Mouse (Mus musculus) midbrain, embryonic 15.5 days (tissue): Measurements from ENCODE around the gene Hspa13. TPM values are rescaled to one million over a fixed set of nuclear protein-coding genes. Genes with fewer than 3 reads are reported as not detected.

Experiments
- ATAC-seq: fragments of 200-750 bp; cut with Nextera tagmentation; replicated peaks from 2 replicates; pipeline ENCODE4 v1.8.0; 2017; ENCODE audit warnings: moderate TSS enrichment
- H3K27ac ChIP-seq: fragments of 300-500 bp; sonication (generic); 2 replicates; pipeline ENCODE4 v1.5.1; 2015; ENCODE audit warnings: mild to moderate bottlenecking, inconsistent platforms
- H3K27me3 ChIP-seq: fragments of 300-500 bp; sonication (generic); replicated peaks from 2 replicates; pipeline ENCODE4 v1.6.1; 2015; ENCODE audit warnings: inconsistent platforms
- H3K36me3 ChIP-seq: fragments of 300-500 bp; sonication (generic); replicated peaks from 2 replicates; pipeline ENCODE4 v1.6.1; 2015; ENCODE audit warnings: inconsistent platforms
- H3K4me1 ChIP-seq: fragments of 300-500 bp; sonication (generic); 2 replicates; pipeline ENCODE4 v1.6.1; 2015; ENCODE audit warnings: inconsistent platforms
- H3K4me2 ChIP-seq: fragments of 300-500 bp; sonication (generic); 2 replicates; pipeline ENCODE4 v1.6.1; 2015; ENCODE audit warnings: inconsistent platforms, mild to moderate bottlenecking, moderate library complexity
- H3K4me3 ChIP-seq: fragments of 300-500 bp; sonication (generic); 2 replicates; pipeline ENCODE4 v1.5.1; 2015; ENCODE audit warnings: mild to moderate bottlenecking, inconsistent platforms
- H3K9ac ChIP-seq: fragments of 300-500 bp; sonication (generic); 2 replicates; pipeline ENCODE4 v1.6.1; 2015; ENCODE audit warnings: mild to moderate bottlenecking, inconsistent platforms
- H3K9me3 ChIP-seq: fragments of 300-500 bp; sonication (generic); 2 replicates; pipeline ENCODE4 v1.6.1; 2016; ENCODE audit warnings: inconsistent platforms
- WGBS: fragments of 180-500 bp; shearing (Covaris S2); methylation state at CpG from one replicate; pipeline ENCODE4 v1.1.7; 2015; ENCODE audit warnings: mixed read lengths; 5-methylcytosine and 5-hydroxymethylcytosine counted together
- polyA plus RNA-seq: library from polyadenylated mRNA; unstranded; fragments of >200 nt; fragmentation: Nextera tagmentation; extraction: Ambion mirVana; gene quantifications from 2 replicates; pipeline ENCODE4 v1.2.1, GENCODE M21; 2015

Hspa13 gene
- 38.8 and 42.6 TPM in 2 replicates for polyA plus RNA-seq

DNA sequence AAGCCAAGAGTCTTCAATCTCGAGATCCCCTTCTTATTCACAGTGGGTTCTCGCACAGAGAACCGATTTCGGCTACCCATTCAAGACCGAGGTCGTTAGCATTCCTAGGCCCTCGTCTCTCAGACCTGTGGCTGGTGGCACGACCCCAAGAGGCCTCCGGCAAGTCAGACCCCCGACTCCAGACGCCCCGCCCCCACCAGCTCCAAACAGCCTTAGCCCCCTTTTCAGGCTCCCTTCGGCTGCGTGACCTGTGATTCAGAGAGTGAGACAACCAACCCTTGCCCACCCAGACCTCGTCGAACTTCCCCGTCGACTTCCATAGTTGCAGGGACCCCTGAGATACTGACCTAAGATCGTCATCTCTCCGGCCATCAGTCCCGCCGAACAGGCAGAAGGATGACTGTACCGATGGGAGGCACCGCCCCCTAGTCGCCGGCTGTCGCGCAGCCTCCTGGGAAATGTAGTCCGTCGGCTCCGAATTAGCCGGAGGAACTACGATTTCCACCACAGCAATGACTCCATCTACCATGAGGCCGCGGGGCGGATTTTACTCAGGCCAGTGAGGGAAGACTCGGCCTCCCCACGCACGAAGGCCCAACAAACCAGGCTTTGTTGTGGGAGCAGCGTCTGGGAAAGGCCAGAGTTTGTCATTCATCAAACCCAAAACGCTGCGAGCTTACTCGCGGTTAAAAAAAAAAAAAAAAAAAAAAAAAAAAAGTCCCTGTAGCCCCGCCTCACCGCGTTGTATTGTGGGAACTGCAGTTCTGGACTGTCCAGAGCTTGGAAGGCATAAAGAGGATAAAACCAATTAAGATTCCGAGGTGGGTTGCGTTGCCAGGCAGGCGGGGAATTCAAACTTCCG lies at the start of gene Hspa13:
Gene Hspa13 (minus strand): TSS at position 717 of the 862 bp plus-strand sequence.
- peak within 1 kb of the TSS; percentile 73 for H3K4me2 ChIP-seq
- peaks cover 22% of the 10 kb centered on the region for H3K36me3 ChIP-seq
- H3K9ac ChIP-seq: peak within 1 kb of the TSS; percentile 74
- H3K9me3 ChIP-seq: no peaks in the 10 kb centered on the region
- H3K4me3 ChIP-seq: peak within 1 kb of the TSS; percentile 74
- H3K4me1 ChIP-seq: peaks cover 19% of the 10 kb centered on the region
- H3K27me3 ChIP-seq: no peaks in the 10 kb centered on the region
- H3K27ac ChIP-seq: peak within 1 kb of the TSS; percentile 83
- ATAC-seq: peak; percentile 99
- under 1% methylated on average over 51 of the region's 51 CpGs for WGBS

DNA sequence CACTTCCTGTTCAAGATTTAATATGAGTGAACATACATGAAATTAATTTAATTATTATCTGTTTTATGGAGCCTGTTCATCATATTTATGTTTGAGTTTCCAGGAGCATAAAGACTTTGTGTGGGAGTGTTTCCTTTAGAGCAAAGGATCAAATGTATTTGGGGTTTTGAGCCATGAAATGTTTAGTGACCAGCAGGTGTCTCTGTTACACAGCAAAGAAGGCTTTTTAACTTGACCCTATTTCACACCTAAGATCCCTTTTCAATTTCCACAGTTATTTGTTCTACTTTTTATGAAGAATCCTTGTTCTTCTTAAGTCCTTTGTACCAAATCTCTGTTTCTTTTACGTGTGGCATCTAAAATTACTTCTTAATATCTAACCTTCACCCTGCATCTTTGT lies 12.4 kb upstream of the Hspa13 start:
- Histone ChIP-seq H3K27me3 (no peaks in the 10 kb centered on the region), H3K4me1 (no peaks in the 10 kb centered on the region), H3K4me2 (no peak overlapping the region), H3K9ac (no peak overlapping the region), H3K27ac (no peak overlapping the region), H3K4me3 (no peak overlapping the region), H3K9me3 (no peaks in the 10 kb centered on the region), H3K36me3 (no peaks in the 10 kb centered on the region)
- ATAC-seq: no peak
- WGBS: 28% methylated on average over 1 of the region's 1 CpGs

DNA sequence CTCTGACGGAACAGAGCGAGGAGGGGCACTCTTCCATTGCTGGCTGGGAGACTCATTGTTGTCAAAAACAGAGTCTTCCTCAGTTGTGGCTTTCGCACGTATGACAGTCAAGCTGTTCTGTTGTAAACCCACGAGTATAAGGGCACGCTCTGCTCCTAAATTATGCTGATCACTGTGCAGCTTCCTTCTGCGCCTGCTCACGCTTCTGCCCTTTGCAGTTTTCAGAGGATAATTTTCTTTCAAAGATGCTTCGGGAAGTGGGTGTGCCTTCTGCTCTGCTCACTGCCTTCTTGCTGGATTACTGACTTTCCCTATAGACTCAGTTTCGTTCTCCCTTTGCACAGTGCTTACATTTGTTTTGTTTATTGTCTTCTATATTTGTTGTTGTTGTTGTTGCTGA lies 6.3 kb upstream of the Hspa13 start:
- Histone ChIP-seq H3K4me1 (no peaks in the 10 kb centered on the region), H3K27me3 (no peaks in the 10 kb centered on the region), H3K4me2 (no peak overlapping the region), H3K4me3 (no peak overlapping the region), H3K9me3 (no peaks in the 10 kb centered on the region), H3K36me3 (no peaks in the 10 kb centered on the region), H3K9ac (no peak overlapping the region), H3K27ac (no peak overlapping the region)
- ATAC-seq: no peak
- WGBS: 88% methylated on average over 10 of the region's 10 CpGs

DNA sequence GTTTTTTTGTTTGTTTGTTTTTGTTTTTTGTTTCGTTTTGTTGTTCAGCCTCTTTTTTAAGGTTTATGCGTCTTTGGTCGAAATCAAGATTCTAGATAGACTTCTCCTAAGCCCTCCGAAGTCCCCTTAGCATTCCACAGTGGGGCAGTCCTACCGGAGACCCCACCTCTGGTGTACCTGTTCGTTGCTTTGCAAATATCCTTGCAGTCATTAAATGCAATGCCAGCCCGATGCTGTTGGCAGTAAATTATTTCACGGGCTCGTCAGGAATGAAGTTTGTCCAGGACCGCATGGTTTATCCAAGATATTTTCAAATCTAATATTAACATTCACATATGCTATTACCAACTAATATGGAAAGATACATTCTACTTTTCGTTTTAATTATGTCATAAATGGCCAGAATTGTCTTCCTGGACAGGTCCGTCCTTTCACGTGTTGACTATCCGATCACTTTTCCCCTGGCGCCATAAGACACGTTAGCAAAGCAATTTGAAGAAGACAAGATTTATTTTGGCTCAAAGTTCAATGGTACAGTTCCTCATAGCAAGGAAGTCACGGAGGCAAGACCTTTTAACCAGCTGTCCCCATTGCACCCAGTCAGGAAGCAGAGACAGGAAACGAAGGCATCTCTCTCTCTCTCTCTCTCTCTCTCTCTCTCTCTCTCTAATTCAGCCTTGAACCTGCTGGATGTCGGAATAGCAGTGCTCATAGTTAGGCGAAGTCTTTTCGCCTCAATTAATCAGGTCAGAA lies 522 bp upstream of the Hspa13 start:
- no peaks in the 10 kb centered on the region for H3K27me3 ChIP-seq
- 18% methylated on average over 21 of the region's 21 CpGs for WGBS
- peak; percentile 85 for ATAC-seq
- H3K27ac ChIP-seq: peak overlapping the region; percentile 83
- H3K4me2 ChIP-seq: peak overlapping the region; percentile 73
- no peaks in the 10 kb centered on the region for H3K9me3 ChIP-seq
- peak overlapping the region; percentile 51 for H3K9ac ChIP-seq
- H3K36me3 ChIP-seq: peaks cover 22% of the 10 kb centered on the region
- H3K4me1 ChIP-seq: peaks cover 19% of the 10 kb centered on the region
- peak overlapping the region; percentile 74 for H3K4me3 ChIP-seq

DNA sequence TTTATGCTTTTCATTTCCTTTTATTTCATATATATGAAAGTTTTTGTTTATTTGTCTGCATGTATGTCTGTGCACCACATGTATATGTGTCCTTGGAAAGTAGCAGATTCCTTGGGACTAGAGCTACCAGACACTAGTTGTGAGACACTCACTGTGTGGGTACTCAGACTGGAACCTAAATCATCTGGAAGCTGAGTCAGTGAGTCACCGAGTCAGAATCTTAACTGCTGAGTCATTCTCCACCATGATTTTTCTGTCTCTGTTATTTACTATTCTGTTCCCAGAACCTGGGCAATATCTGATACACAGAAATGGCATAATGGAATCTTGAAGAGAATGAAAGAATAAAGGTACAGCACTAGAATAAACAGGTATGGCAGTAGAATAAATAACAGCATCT lies 14.0 kb downstream of the Hspa13 start:
- Histone ChIP-seq H3K9me3 (no peaks in the 10 kb centered on the region), H3K4me1 (no peaks in the 10 kb centered on the region), H3K4me2 (no peak overlapping the region), H3K27ac (no peak overlapping the region), H3K4me3 (no peak overlapping the region), H3K27me3 (no peaks in the 10 kb centered on the region), H3K9ac (no peak overlapping the region), H3K36me3 (peaks cover 23% of the 10 kb centered on the region)
- ATAC-seq: no peak
- WGBS: 95% methylated on average over 1 of the region's 1 CpGs

DNA sequence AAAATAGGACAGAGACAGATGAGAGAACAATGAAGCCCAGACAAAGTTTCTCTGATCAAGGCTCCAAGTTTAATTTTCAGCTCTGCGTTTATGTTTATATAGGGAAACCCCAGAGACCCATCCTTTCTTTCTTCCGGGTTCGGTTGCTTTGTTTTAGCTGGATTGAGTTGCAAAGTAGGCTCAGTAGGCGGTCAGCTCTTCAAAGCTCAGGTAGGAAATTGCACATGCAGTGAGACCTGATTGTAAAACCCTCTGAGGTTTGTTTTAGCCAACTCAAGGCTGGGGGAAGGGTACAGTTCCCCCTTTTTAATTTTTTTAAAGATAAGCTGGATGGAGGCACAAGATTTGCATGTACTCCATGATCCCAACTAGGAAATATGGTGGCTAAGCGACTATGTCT lies 16.8 kb downstream of the Hspa13 start:
- no peak for ATAC-seq
- Histone ChIP-seq H3K27ac (no peak overlapping the region), H3K9me3 (no peaks in the 10 kb centered on the region), H3K36me3 (0 out of 2 replicates have a peak, but pooled peaks cover 3% of the 10 kb centered on the region), H3K4me1 (no peaks in the 10 kb centered on the region), H3K27me3 (no peaks in the 10 kb centered on the region), H3K4me2 (no peak overlapping the region), H3K9ac (no peak overlapping the region), H3K4me3 (no peak overlapping the region)
- 57% methylated on average over 5 of the region's 5 CpGs for WGBS

DNA sequence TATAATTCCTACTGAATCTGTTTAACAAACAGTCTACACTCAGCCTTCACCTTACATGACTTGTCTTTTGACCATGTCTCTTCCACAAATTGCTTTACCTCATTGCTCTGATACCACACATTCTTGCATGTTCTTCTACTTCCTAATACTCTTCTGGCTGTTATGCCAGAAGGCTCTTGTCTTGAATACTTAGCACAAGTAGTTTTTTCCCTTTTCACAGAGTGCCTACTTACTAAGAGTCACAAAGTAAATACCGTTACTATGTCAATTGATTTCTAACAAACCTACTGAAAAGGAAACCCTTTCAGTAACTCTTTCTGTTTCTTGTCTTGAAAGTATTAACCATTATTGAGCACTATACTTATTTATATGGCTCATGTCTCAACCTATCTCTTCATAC lies 18.0 kb downstream of the Hspa13 start:
- Histone ChIP-seq H3K9me3 (no peaks in the 10 kb centered on the region), H3K36me3 (no peaks in the 10 kb centered on the region), H3K4me2 (no peak overlapping the region), H3K27ac (no peak overlapping the region), H3K9ac (no peak overlapping the region), H3K4me1 (no peaks in the 10 kb centered on the region), H3K27me3 (no peaks in the 10 kb centered on the region), H3K4me3 (no peak overlapping the region)
- 93% methylated on average over 1 of the region's 1 CpGs for WGBS
- no peak for ATAC-seq

DNA sequence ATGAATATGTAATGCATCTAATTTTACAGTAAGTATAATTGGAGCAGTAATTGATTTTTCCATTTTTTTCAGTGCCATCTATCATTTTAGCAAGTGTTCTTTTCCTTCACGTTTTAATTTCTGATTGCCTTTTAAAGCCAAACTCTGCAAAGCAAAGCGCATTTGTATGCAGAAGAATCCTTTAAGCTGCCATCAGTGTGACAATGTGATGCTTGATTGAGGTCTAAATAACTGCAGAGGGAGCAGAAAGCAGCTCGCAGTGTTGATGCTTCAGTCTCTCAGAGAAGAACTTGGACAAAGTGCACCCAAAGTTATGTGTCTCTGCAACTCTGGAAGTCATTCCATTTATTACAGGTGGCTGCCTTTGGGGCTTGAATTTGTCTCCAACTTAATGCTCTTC lies 22.9 kb downstream of the Hspa13 start:
- H3K27ac ChIP-seq: no peak overlapping the region
- H3K9me3 ChIP-seq: no peaks in the 10 kb centered on the region
- no peaks in the 10 kb centered on the region for H3K36me3 ChIP-seq
- 53% methylated on average over 3 of the region's 3 CpGs for WGBS
- no peak overlapping the region for H3K4me2 ChIP-seq
- no peak overlapping the region for H3K9ac ChIP-seq
- no peak overlapping the region for H3K4me3 ChIP-seq
- no peaks in the 10 kb centered on the region for H3K27me3 ChIP-seq
- ATAC-seq: no peak
- H3K4me1 ChIP-seq: no peaks in the 10 kb centered on the region

DNA sequence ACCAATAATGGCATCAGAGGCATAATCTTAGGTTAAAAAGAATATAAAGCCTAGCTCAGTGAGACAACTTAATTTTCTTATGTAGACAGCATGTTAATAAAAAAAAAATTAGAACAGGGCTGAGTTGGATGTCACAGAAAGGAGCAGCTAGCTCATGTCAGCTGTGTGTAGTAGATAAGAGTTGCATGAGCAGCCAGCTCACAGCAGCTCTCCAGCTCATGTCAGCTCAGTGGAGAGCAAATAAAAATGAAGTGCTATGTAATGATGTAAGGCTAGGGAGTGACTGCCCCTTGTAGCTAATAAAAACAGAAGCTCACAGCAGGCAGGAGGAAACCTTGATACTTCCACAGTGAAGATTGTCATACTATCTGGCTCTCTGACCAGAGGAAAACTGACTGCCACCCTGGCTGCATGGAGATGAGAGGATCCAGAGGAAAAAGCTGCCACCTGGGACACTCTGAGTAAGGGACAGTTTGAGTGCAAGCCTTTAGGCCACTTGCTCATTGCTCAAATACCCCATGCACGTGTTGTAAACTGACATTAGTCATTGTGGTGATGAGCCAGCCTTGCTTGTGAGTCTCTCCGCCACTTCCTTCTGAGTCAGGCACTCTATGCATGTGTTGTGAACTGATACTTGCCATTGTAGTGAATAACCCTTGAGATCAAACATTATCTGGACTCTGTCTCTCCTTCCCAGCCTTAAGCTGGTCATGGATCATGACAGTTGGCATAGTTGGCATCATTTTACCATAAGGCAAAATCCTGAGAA lies 49.3 kb downstream of the Hspa13 start:
- no peak for ATAC-seq
- WGBS: 69% methylated on average over 2 of the region's 2 CpGs
- Histone ChIP-seq H3K4me2 (no peak overlapping the region), H3K4me1 (no peaks in the 10 kb centered on the region), H3K36me3 (no peaks in the 10 kb centered on the region), H3K9me3 (no peaks in the 10 kb centered on the region), H3K27ac (no peak overlapping the region), H3K4me3 (no peak overlapping the region), H3K27me3 (no peaks in the 10 kb centered on the region), H3K9ac (no peak overlapping the region)

DNA sequence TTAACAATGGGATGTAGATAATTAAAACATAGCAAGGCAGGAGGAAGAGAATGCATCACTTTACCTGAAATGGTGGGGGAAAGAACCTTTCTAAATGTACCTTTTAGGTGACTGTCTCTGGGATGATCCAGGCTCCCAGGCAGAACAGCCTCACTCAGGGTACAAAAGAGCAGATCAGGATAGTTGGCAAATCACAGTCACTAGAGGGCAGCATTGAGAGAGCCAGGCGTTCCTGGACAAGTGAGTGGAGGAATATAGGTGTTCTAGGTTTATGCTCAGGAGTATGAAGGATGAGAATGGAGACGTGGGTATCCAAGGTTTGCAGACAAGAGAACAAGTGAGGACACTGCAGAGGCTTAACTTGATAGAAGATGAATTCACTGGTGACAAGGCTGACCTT lies 70.7 kb downstream of the Hspa13 start:
- no peaks in the 10 kb centered on the region for H3K27me3 ChIP-seq
- no peak overlapping the region for H3K4me2 ChIP-seq
- H3K9ac ChIP-seq: no peak overlapping the region
- H3K9me3 ChIP-seq: no peaks in the 10 kb centered on the region
- H3K27ac ChIP-seq: no peak overlapping the region
- H3K36me3 ChIP-seq: no peaks in the 10 kb centered on the region
- H3K4me1 ChIP-seq: no peaks in the 10 kb centered on the region
- whole genome bisulfite sequencing: 23% methylated on average over 2 of the region's 2 CpGs
- H3K4me3 ChIP-seq: no peak overlapping the region
- ATAC-seq: no peak
